Mouse (Mus musculus): Measurements from ENCODE around the gene 0610040J01Rik. TPM values are rescaled to one million over a fixed set of nuclear protein-coding genes. Genes with fewer than 3 reads are reported as not detected.

Gene 0610040J01Rik
- polyA plus RNA-seq, 1 experiment from 2014 or later = 1.5 TPM

GRCm38 (mm10) chr5:63935581-63935980 lies 123.4 kb downstream of the 0610040J01Rik start:
- Histone ChIP-seq H3K4me3 (ENCODE audit: low read depth, low read length) (no peak overlapping the region), H3K36me3 (ENCODE audit: control insufficient read depth, insufficient read depth, low read length) (no peaks in the 10 kb centered on the region), H3K4me2 (ENCODE audit: low read depth, low read length) (no peak overlapping the region), H3K9me3 (ENCODE audit: control insufficient read depth, low read length) (no peaks in the 10 kb centered on the region), H3K27me3 (ENCODE audit: control insufficient read depth, insufficient read depth, low read length) (no peaks in the 10 kb centered on the region), H3K9ac (replicated peaks; ENCODE audit: low read depth, low read length) (no peak overlapping the region), H3K4me1 (ENCODE audit: control insufficient read depth, insufficient read depth, low read length) (no peaks in the 10 kb centered on the region), H3K27ac (ENCODE audit: low read depth, low read length) (no peak overlapping the region)
- ATAC-seq (ENCODE audit: low read depth) = no peak
- WGBS = 92% methylated on average over 6 of the region's 6 CpGs

GRCm38 (mm10) chr5:63936740-63937139 lies 124.6 kb downstream of the 0610040J01Rik start:
- Histone ChIP-seq H3K9ac (replicated peaks; ENCODE audit: low read depth, low read length) (no peak overlapping the region), H3K9me3 (ENCODE audit: control insufficient read depth, low read length) (no peaks in the 10 kb centered on the region), H3K4me1 (ENCODE audit: control insufficient read depth, insufficient read depth, low read length) (no peaks in the 10 kb centered on the region), H3K27me3 (ENCODE audit: control insufficient read depth, insufficient read depth, low read length) (no peaks in the 10 kb centered on the region), H3K4me2 (ENCODE audit: low read depth, low read length) (no peak overlapping the region), H3K36me3 (ENCODE audit: control insufficient read depth, insufficient read depth, low read length) (no peaks in the 10 kb centered on the region), H3K4me3 (ENCODE audit: low read depth, low read length) (no peak overlapping the region), H3K27ac (ENCODE audit: low read depth, low read length) (no peak overlapping the region)
- ATAC-seq (ENCODE audit: low read depth) = no peak
- 77% methylated on average over 6 of the region's 6 CpGs for WGBS

- Histone ChIP-seq H3K4me2 (ENCODE audit: low read depth, low read length) (no peak overlapping the region), H3K36me3 (ENCODE audit: control insufficient read depth, insufficient read depth, low read length) (no peaks in the 10 kb centered on the region), H3K9ac (replicated peaks; ENCODE audit: low read depth, low read length) (no peak overlapping the region), H3K9me3 (ENCODE audit: control insufficient read depth, low read length) (no peaks in the 10 kb centered on the region), H3K4me1 (ENCODE audit: control insufficient read depth, insufficient read depth, low read length) (no peaks in the 10 kb centered on the region), H3K27me3 (ENCODE audit: control insufficient read depth, insufficient read depth, low read length) (no peaks in the 10 kb centered on the region), H3K27ac (ENCODE audit: low read depth, low read length) (no peak overlapping the region), H3K4me3 (ENCODE audit: low read depth, low read length) (no peak overlapping the region)
- WGBS = 77% methylated on average over 4 of the region's 4 CpGs
- ATAC-seq (ENCODE audit: low read depth) = no peak
Observed at GRCm38 (mm10) chr5:63938575-63938974, 126.4 kb downstream of the 0610040J01Rik start.

- H3K4me3 ChIP-seq (ENCODE audit: low read depth, low read length) = no peak overlapping the region
- no peaks in the 10 kb centered on the region for H3K27me3 ChIP-seq (ENCODE audit: control insufficient read depth, insufficient read depth, low read length)
- no peaks in the 10 kb centered on the region for H3K36me3 ChIP-seq (ENCODE audit: control insufficient read depth, insufficient read depth, low read length)
- no peak overlapping the region for H3K9ac ChIP-seq (replicated peaks; ENCODE audit: low read depth, low read length)
- no peaks in the 10 kb centered on the region for H3K9me3 ChIP-seq (ENCODE audit: control insufficient read depth, low read length)
- H3K4me1 ChIP-seq (ENCODE audit: control insufficient read depth, insufficient read depth, low read length) = no peaks in the 10 kb centered on the region
- 82% methylated on average over 5 of the region's 5 CpGs for WGBS
- no peak overlapping the region for H3K4me2 ChIP-seq (ENCODE audit: low read depth, low read length)
- no peak overlapping the region for H3K27ac ChIP-seq (ENCODE audit: low read depth, low read length)
- ATAC-seq (ENCODE audit: low read depth) = no peak
Observed at GRCm38 (mm10) chr5:63941891-63942290, 129.7 kb downstream of the 0610040J01Rik start.

GRCm38 (mm10) chr5:63943291-63943690 lies 131.1 kb downstream of the 0610040J01Rik start:
- H3K4me2 ChIP-seq (ENCODE audit: low read depth, low read length) = no peak overlapping the region
- no peak overlapping the region for H3K9ac ChIP-seq (replicated peaks; ENCODE audit: low read depth, low read length)
- H3K27me3 ChIP-seq (ENCODE audit: control insufficient read depth, insufficient read depth, low read length) = no peaks in the 10 kb centered on the region
- H3K36me3 ChIP-seq (ENCODE audit: control insufficient read depth, insufficient read depth, low read length) = no peaks in the 10 kb centered on the region
- ATAC-seq (ENCODE audit: low read depth) = no peak
- H3K4me3 ChIP-seq (ENCODE audit: low read depth, low read length) = no peak overlapping the region
- no peaks in the 10 kb centered on the region for H3K4me1 ChIP-seq (ENCODE audit: control insufficient read depth, insufficient read depth, low read length)
- 90% methylated on average over 9 of the region's 9 CpGs for WGBS
- no peak overlapping the region for H3K27ac ChIP-seq (ENCODE audit: low read depth, low read length)
- no peaks in the 10 kb centered on the region for H3K9me3 ChIP-seq (ENCODE audit: control insufficient read depth, low read length)

GRCm38 (mm10) chr5:63947526-63947925 lies 135.4 kb downstream of the 0610040J01Rik start:
- WGBS = 47% methylated on average over 8 of the region's 8 CpGs

GRCm38 (mm10) chr5:63949195-63949594 lies 137.0 kb downstream of the 0610040J01Rik start:
- Histone ChIP-seq H3K4me2 (ENCODE audit: low read depth, low read length) (no peak overlapping the region), H3K36me3 (ENCODE audit: control insufficient read depth, insufficient read depth, low read length) (no peaks in the 10 kb centered on the region), H3K9me3 (ENCODE audit: control insufficient read depth, low read length) (no peaks in the 10 kb centered on the region), H3K4me3 (ENCODE audit: low read depth, low read length) (no peak overlapping the region), H3K4me1 (ENCODE audit: control insufficient read depth, insufficient read depth, low read length) (no peaks in the 10 kb centered on the region), H3K27ac (ENCODE audit: low read depth, low read length) (no peak overlapping the region), H3K27me3 (ENCODE audit: control insufficient read depth, insufficient read depth, low read length) (no peaks in the 10 kb centered on the region), H3K9ac (replicated peaks; ENCODE audit: low read depth, low read length) (no peak overlapping the region)
- 53% methylated on average over 3 of the region's 3 CpGs for WGBS
- no peak for ATAC-seq (ENCODE audit: low read depth)

More at GRCm38 (mm10) chr5:63947526-63947925, 135.4 kb downstream of the 0610040J01Rik start:
- Histone ChIP-seq H3K27me3 (ENCODE audit: control insufficient read depth, insufficient read depth, low read length) (no peaks in the 10 kb centered on the region), H3K4me2 (ENCODE audit: low read depth, low read length) (no peak overlapping the region), H3K4me1 (ENCODE audit: control insufficient read depth, insufficient read depth, low read length) (no peaks in the 10 kb centered on the region), H3K9me3 (ENCODE audit: control insufficient read depth, low read length) (no peaks in the 10 kb centered on the region), H3K9ac (replicated peaks; ENCODE audit: low read depth, low read length) (no peak overlapping the region), H3K4me3 (ENCODE audit: low read depth, low read length) (no peak overlapping the region), H3K27ac (ENCODE audit: low read depth, low read length) (no peak overlapping the region), H3K36me3 (ENCODE audit: control insufficient read depth, insufficient read depth, low read length) (no peaks in the 10 kb centered on the region)
- ATAC-seq (ENCODE audit: low read depth) = no peak

Other genes starting within 250 kb of the 0610040J01Rik start
- 26.3 and 31.7 TPM in 2 replicates for gene Nwd2, start 163.3 kb upstream of the 0610040J01Rik start, polyA plus RNA-seq (2014; fragmentation: Nextera tagmentation; extraction: Ambion mirVana)
- 4.7 and 6.7 TPM in 2 replicates for gene Rell1, start 156.5 kb downstream of the 0610040J01Rik start, polyA plus RNA-seq (2014; fragmentation: Nextera tagmentation; extraction: Ambion mirVana)